Mouse (Mus musculus): ENCODE measurements around the gene Madcam1. TPM values are rescaled to one million over a fixed set of nuclear protein-coding genes. Genes with fewer than 3 reads are reported as not detected.

Madcam1 gene
- total RNA-seq (2023): not detected

DNA sequence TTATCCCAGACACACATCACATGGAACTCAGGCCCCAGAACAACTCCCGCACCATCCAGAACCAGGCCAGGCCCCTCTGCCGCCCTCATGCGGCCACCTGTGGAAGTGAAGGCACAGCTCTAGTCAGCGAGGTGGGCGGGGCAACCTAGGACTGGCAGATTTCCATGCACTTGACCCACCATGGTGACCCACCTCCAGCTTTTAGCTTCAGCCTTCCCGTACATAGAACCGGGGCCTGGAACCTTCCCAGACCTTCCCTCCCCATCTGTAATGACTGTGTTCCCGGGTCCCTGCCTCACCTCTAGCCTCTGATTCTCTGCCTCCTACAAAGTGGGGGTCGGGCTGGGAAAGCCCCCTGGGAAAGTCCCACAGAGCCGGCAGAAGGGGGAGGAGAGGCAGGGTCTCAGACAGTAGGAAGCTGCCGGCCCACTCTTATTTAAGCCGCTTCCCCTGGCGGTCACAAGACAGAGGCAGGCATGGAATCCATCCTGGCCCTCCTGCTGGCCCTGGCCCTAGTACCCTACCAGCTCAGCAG, at the start of gene Madcam1:
TSS of gene Madcam1 (plus strand) at position 429 of the 535 bp plus-strand sequence.

DNA sequence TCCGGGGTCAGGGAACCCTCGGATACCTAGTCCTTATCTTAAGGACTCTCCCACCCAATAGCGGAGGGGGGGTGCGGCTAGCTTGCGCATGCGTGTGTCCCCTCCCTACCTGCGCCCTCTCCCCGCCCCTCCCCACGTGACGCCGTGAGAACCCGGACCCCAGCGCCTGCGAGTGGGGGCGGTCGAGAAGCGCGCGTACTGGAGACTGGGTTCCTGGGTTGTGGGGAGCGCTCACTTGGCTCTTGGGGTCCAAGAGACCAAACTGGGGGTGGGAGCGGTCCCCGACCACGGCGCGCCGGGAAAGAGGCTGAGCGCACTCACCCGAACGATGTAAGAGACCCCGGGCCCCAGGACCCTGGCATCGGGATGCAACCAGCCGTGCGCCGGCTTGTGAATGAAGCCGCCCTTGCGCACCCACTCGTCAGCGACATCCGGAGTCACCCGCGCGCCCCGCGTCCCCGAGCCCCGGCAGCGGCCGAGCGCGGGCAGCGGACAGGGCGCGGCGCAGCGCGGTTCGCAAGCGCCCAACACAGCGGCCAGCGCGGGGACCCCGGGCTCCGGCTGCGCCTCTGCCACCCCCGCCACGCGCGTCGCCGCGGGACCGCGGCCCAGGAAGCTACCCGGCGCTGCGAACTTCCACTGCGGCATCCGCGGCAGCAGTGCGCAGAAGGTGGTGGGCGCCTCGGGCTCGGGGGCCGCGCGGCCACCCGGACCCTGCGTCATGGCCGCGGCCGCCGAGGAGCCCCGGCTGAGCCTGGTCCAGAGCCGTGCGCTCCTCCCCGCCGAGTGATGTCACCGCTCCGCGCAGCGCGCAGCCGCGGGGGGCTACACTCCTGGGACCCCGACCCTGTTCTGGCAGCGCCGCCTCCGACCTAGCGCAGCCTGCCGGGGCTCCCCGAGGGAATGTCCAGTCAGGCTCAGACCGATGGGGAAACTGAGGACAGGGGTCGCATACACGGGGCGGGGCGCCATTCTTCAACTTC, 26.9 kb upstream of the Madcam1 start, which contains the start of gene Shc2:
TSS of gene Shc2 (minus strand) at position 791 of the 983 bp plus-strand sequence.

DNA sequence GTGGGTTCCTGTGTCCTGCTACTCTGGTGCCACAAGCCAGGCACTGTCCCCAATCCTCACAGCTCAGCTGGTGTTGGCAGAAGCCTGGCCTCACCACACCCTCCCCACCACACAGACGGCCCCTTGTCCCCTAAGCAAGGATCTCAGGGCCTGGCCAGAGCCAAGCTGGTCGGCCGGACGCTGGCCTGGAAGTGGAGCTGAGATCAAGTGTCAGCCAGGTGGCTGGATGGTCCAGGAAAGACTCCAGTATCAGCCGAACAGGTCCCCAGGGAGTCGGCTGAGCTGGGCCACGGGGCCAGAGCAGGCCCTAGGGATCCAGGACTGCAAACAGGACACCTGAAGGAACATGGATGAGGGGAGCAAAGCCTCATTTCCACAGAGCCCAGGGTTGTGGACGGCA, 18.6 kb upstream of the Madcam1 start, which contains the start of gene Odf3l2:
TSS of gene Odf3l2 (minus strand) at position 28 of the 400 bp plus-strand sequence.

DNA sequence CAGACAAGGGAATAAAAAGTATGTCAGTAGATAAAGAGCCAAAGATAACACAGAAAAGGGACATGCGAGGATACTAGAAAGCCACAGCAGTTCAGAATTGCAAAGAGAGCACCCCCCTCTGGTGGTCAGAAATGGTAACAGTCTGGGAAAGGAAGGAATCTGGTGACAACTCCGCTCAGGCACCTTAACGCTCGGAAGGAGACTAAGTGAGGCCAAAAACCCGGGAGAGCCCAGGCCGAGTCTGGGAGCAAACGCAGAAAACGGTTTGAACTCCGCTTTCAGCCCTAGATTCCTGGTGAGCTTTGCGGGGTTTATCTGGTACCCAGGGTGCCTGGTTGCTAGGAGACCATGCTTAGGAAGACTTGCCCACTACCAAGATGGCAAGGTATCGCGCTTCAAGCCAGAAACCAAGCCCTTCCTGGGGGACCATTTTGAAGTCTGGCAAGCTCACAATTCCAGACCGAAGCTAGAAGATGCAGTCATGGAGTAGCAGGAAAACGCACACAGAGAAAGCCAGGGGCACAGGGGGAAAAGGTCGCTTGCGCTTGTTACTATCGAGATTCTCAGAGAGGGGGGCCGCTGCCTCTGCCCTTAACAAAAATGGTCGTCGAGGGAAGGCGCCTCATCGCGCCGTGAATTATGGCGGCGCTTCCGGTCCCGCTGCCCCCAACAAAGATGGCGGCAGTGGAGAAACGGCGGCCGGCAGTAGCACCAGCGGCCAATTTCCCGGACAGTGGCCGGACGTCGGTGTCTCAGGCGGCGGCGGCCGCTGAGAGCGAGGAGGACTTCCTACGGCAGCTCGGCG, 4.6 kb downstream of the Madcam1 start, which contains the start of gene Tpgs1:
TSS of gene Tpgs1 (plus strand) at position 599 of the 805 bp plus-strand sequence.

DNA sequence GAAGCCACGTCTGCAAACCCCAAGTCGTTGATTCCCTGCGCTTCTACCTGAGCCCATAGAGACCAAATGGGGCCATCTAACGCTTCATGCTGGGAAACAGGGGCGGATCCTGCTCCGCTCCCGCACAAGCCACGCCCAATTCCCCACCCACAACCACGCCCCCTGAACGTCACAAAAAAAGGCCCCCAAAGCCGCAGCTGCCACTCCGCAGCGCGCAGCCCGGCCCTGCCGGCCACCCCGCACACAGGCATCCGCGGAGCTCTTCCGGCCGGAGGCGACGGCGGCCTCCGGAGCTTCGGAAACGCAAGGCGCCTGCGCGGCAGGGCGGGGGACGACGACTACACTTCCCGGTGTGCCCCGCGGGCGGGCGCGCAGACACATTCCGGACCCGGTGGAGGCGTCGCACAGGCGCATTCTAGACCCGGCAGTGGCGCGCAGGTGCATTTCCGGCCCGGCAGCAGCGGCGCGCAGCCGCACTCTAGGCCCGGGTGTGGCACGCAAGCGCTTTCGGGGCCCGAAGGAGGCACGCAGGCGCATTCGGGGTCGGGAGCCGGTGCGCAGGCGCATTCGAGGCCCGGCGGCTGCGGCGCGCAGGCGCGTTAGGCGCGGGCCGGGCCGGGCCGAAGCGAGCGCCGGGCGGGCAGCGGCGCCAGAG, 17.4 kb downstream of the Madcam1 start, which contains the start of gene Cdc34:
TSS of gene Cdc34 (plus strand) at position 605 of the 655 bp plus-strand sequence.

DNA sequence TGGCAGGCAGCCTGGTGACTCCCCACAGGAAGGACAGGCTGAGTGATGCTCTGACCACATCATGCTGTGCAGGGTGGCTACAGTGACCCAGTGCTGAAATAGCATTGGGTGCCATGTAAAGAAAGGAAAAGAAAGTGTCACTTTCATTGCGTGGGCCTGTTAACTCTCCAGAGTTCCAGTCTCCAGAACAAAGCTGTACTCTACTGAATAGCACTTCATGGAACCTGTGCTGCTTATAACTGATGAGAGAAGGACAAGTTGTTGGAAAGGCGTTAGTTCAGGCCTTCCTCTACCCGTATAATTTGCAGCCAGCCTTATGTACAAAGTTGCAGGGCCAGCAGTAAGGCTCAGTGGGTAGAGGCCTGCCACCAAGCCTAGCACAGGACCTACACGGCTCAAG, 24.4 kb downstream of the Madcam1 start, which contains the start of gene Gzmm:
TSS of gene Gzmm (plus strand) at position 301 of the 400 bp plus-strand sequence.

DNA sequence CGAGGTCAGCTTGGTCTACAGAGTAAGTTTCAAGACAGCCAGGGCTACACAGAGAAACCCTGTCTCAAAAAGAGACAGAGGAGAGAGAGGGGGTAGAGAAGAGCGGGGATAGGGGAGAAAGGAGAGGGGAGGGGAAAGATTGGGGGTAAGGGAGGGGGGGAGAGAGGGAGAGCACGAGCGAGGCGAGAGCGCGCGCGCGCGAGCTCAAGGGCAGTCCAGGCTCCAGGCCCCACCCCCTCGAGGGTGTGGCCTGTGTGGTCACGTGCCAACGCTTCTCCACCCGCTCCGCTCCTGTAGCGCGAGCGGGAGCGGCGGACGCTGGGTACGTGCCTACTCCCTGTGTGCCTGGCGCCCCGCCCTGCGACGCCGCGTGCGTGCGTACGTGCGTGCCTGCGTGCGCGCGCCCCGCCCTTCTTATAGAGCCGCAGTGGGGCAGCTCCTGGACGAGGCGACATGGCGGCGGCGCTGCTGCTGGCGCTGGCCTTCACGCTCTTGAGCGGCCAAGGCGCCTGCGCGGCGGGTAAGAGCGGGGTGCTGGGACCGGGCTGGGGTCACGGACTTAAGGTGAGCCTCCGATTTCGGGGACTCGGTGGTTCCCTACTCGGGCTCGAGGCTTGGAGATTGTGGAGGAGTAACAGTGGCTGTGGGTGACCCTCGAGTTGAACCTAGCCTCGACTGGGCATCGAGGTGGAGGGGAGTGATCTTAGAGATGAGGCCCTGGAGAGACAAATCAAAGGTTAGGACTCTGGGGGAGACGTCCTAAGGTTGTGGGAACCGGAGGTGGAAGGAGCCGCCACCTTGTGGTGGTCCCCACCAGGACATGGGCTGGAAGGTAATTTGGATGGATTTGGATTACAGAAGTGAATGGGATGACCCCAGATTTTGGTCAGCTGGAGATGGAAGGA, 40.0 kb downstream of the Madcam1 start, which contains the start of gene Bsg:
TSS of gene Bsg (plus strand) at position 427 of the 905 bp plus-strand sequence.

DNA sequence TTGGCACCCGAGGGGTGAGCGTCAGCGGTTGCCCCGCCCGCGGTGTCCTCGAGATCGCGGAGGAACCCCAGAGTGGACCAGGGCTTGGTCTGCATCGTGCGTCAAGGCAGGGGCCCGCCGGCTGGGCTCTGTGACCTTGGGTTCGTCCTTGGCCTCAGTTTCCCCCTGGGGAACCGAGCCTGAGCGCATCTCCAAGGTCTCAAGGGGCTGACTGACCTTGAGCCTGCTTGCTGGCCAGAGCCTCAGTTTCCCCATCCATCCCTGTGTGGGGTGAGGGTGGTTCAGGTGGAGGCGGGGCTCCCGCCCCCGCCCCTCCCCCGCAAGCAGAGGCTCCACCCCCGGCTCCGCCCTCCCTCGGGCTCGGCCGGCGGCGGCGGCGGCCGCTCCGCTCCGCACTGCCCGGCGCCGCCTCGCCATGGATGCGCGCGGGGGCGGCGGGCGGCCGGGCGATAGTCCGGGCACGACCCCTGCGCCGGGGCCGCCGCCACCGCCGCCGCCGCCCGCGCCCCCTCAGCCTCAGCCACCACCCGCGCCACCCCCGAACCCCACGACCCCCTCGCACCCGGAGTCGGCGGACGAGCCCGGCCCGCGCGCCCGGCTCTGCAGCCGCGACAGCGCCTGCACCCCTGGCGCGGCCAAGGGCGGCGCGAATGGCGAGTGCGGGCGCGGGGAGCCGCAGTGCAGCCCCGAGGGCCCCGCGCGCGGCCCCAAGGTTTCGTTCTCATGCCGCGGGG, 52.1 kb downstream of the Madcam1 start, which contains the start of gene Hcn2:
TSS of gene Hcn2 (plus strand) at position 381 of the 734 bp plus-strand sequence.

Other genes starting within 250 kb of the Madcam1 start
- gene Vmn2r83, start 195.8 kb upstream of the Madcam1 start, total RNA-seq (2023): not detected
- gene Plpp2, start 130.8 kb upstream of the Madcam1 start, total RNA-seq (2023): 1 to 10 TPM; 3.7 to 5.6 TPM
- gene Mier2, start 109.4 kb upstream of the Madcam1 start, total RNA-seq (2023): 10 to 100 TPM; 10.0 to 10.2 TPM
- gene Theg, start 77.2 kb upstream of the Madcam1 start, total RNA-seq (2023): not detected
- gene C2cd4c, start 50.5 kb upstream of the Madcam1 start, total RNA-seq (2023): not detected
- under 1 TPM in 1 of 2 experiments, not detected in 1; 0.18 TPM for gene Shc2, start 26.6 kb upstream of the Madcam1 start, total RNA-seq (2023)
- not detected for gene Odf3l2, start 18.8 kb upstream of the Madcam1 start, total RNA-seq (2023)
- gene Tpgs1, start 4.8 kb downstream of the Madcam1 start, total RNA-seq (2023): 10 to 100 TPM; 20.0 to 24.9 TPM
- gene Cdc34, start 17.6 kb downstream of the Madcam1 start, total RNA-seq (2023): 10 to 100 TPM; 68.4 to 73.0 TPM
- gene Gzmm, start 24.5 kb downstream of the Madcam1 start, total RNA-seq (2023): 1 to 10 TPM; 1.2 to 2.0 TPM
- gene Bsg, start 39.9 kb downstream of the Madcam1 start, total RNA-seq (2023): 100 to 1,000 TPM; 142 to 159 TPM
- under 1 TPM in 1 of 2 experiments, not detected in 1; 0.31 TPM for gene Hcn2, start 52.1 kb downstream of the Madcam1 start, total RNA-seq (2023)
- 10 to 100 TPM; 12.2 to 14.2 TPM for gene Polrmt, start 82.0 kb downstream of the Madcam1 start, total RNA-seq (2023)
- not detected for gene Fgf22, start 90.5 kb downstream of the Madcam1 start, total RNA-seq (2023)
- 10 to 100 TPM; 23.5 to 29.1 TPM for gene Rnf126, start 102.4 kb downstream of the Madcam1 start, total RNA-seq (2023)
- 1 to 10 TPM; 4.3 to 4.5 TPM for gene Fstl3, start 112.7 kb downstream of the Madcam1 start, total RNA-seq (2023)
- gene Prss57, start 126.4 kb downstream of the Madcam1 start, total RNA-seq (2023): 10 to 100 TPM; 22.9 to 23.5 TPM
- gene Palm, start 129.0 kb downstream of the Madcam1 start, total RNA-seq (2023): 100 to 1,000 TPM; 118 to 122 TPM
- 1 to 10 TPM in 1 of 2 experiments, under 1 TPM in 1; 0.64 to 1.1 TPM for gene Misp, start 156.4 kb downstream of the Madcam1 start, total RNA-seq (2023)
- gene Ptbp1, start 189.9 kb downstream of the Madcam1 start, total RNA-seq (2023): 100 to 1,000 TPM; 255 to 282 TPM
- 100 to 1,000 TPM; 525 to 560 TPM for gene Prtn3, start 209.9 kb downstream of the Madcam1 start, total RNA-seq (2023)
- 10 to 100 TPM; 20.1 to 25.2 TPM for gene Plppr3, start 210.1 kb downstream of the Madcam1 start, total RNA-seq (2023)
- 100 to 1,000 TPM; 647 to 654 TPM for gene Elane, start 221.7 kb downstream of the Madcam1 start, total RNA-seq (2023)
- gene Cfd, start 226.3 kb downstream of the Madcam1 start, total RNA-seq (2023): under 1 TPM in 1 of 2 experiments, not detected in 1; 0.46 TPM
- 10 to 100 TPM; 33.3 to 34.5 TPM for gene Med16, start 244.4 kb downstream of the Madcam1 start, total RNA-seq (2023)
- not detected for gene Gm26602, start 246.3 kb downstream of the Madcam1 start, total RNA-seq (2023)